Mouse (Mus musculus) thymus, adult 18-20 months (tissue): Measurements from ENCODE around the gene Actr6.
"Not testable (repeated sequence)": the region's sequence is repeated elsewhere in the genome, so short reads cannot be mapped to it uniquely, and the experiment has no call there.

Experiments
- DNase-seq, 2 experiments: peaks; one replicate each; pipeline ENCODE4 v3.0.0; 2022; ENCODE audit warnings: mixed read lengths in 2 of 2

Gene Actr6

GRCm38 (mm10) chr10:89678054-89678453, 54.0 kb downstream of the Actr6 start:
- DNase-seq, result no peak

GRCm38 (mm10) chr10:89676609-89677008, 55.5 kb downstream of the Actr6 start:
- DNase-seq, result no peak

GRCm38 (mm10) chr10:89670371-89670770, 61.7 kb downstream of the Actr6 start:
- not testable (repeated sequence) for DNase-seq

GRCm38 (mm10) chr10:89667571-89667970, 64.5 kb downstream of the Actr6 start:
- DNase-seq, result no peak

GRCm38 (mm10) chr10:89665679-89666078, 66.4 kb downstream of the Actr6 start:
- no peak for DNase-seq

- no peak for DNase-seq
Measured at GRCm38 (mm10) chr10:89664977-89665645, 67.0 kb downstream of the Actr6 start.
